Mouse (Mus musculus) cortical plate, adult 2 months (tissue): ENCODE data around the gene Necab2.

Experiments used
- CTCF ChIP-seq: fragments of 200-500 bp; IDR thresholded peaks from 2 replicates; pipeline ENCODE4 v1.5.1; 2011; ENCODE audit warnings: mild to moderate bottlenecking, control low read depth, low read length; ENCODE audit not compliant: insufficient read depth; ENCODE audit errors: extremely low read depth
- POLR2A ChIP-seq: fragments of 200-500 bp; IDR thresholded peaks from 2 replicates; pipeline ENCODE4 v1.6.1; 2011; ENCODE audit warnings: mild to moderate bottlenecking, low read length, control low read depth; ENCODE audit not compliant: insufficient read depth; ENCODE audit errors: extremely low read depth

GRCm38 (mm10) chr8:119425533-119425932 lies 21.0 kb upstream of the Necab2 start:
- TF ChIP-seq CTCF (no peak), POLR2A (no peak)
